Mouse (Mus musculus) layer of hippocampus, postnatal 14 days (tissue): ENCODE data around the gene Uox. TPM values are rescaled to one million over a fixed set of nuclear protein-coding genes. Genes with fewer than 3 reads are reported as not detected.
A peak's percentile ranks its signal among the peaks of the same experiment; 100 is the strongest.

Experiments used
- DNase-seq, 2 experiments: peaks; one replicate each; pipeline ENCODE4 v3.0.0; 2021 to 2022; ENCODE audit warnings: low spot score in 2 of 2, mixed read lengths in 1 of 2
- total RNA-seq, 2 experiments: library from RNA; stranded (reverse); gene quantifications; 2 replicates each; pipeline ENCODE4 v1.2.3; 2021

The Uox gene
- total RNA-seq, 2 experiments from 2014 or later, result not detected

- DNase-seq, result no peak
These were observed 13.3 kb downstream of the Uox start for GRCm38 (mm10) chr3:146583478-146583877.

- no peak for DNase-seq
These were observed 13.7 kb downstream of the Uox start for GRCm38 (mm10) chr3:146583908-146584307.

- no peak for DNase-seq
These were observed 16.4 kb downstream of the Uox start for GRCm38 (mm10) chr3:146586616-146587015.

GRCm38 (mm10) chr3:146589523-146589922 lies 19.3 kb downstream of the Uox start:
- no peak for DNase-seq

DNA sequence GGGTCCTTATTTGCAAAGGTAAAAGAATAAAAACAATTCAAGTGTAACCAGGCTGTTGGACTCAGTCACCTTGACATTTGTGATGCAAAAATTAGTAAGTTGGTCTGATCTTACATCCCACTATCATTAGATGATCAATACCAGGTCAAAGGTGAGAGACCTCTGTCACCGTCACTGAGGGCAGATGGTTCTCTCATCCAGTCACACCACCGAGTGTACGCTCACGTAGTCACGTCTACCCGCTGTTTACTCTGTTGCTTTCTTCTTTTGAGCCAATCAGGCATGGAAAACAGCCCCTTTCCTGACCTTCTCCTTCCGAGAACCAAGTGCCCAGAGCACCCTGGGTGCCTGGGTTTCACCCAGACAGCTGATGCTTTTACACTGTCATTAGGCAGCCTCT lies 20.9 kb downstream of the Uox start:
- DNase-seq, result no peak

- no peak for DNase-seq
These were observed 21.4 kb downstream of the Uox start for GRCm38 (mm10) chr3:146591601-146592000.

GRCm38 (mm10) chr3:146595440-146595839 lies 25.2 kb downstream of the Uox start:
- no peak for DNase-seq

DNA sequence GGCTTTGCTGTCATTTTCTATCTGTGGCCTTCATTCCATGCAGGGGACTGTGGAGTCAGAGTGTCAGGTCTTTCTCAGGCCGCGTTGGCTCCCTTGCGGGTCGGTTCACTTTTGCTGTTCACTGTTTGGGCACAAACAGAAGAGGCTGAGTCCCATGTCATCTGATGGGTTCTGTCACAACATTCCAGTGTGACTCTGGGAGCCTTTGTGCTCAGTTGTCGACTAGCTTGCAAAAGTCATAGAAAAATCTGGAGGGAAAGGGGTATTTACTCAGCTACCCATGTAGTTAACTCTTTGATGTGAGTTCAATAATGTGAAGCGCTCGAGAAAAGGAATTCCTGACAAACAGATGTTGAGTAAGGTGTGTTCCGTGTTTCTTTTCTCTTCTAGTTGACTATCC lies 26.2 kb downstream of the Uox start:
- no peak for DNase-seq

- DNase-seq, result no peak
These were observed 26.6 kb downstream of the Uox start for GRCm38 (mm10) chr3:146596864-146597263.

DNA sequence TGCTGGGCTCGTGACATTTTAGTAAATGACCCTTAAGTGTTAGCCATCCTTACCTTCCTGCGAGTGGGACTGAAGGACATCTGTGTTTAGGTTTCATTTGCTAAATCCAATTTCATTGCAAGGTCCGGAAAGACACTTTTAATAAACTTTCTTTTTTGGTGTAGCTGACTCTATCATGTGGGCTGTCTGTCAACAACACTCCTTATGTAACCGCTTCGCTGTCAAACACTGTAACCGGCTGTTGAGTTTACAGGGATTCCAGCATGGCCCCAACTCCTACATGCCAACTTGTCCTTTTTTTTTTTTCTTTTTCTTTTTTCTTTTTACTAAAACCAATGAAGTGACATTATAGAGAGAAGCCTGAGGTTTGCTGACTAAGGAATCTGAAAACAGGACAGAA lies 28.2 kb downstream of the Uox start:
- peak in 1 of 2 experiments; percentile 51 for DNase-seq

GRCm38 (mm10) chr3:146599198-146599900 lies 29.1 kb downstream of the Uox start:
- DNase-seq, result no peak

DNA sequence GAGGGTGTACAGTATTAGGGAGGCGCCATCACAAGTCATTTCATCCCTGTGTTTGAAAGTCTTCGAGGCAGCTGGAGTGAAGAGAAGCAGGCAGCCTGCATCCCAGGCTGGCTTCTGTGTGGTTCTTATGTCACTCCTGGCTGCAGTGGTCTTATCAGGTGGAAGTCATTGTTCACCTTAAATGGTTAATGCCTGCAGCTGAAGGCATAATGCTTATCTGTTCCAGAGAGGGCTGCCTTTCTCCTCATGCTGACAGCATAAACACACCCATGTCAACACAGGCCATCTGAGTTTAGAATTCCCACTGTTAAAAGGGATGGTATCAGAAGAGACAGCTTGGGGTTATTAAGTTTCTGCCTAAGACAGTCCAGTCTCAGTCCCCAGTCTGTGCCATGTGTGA lies 31.0 kb downstream of the Uox start:
- no peak for DNase-seq

DNA sequence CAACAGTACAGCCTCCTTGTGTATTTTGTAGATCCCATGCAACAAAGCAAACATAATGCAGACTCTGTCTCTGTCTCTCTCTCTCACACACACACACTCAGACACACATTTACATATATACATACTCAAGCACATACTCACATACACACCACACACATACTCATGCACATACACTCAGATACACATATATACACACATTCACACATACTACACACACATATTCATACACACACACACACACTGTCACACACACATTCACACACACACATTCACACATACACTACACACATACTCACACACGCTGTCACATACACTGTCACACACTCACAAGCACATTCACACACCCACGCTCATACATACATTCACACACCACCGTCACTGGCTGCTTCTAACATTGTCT lies 32.3 kb downstream of the Uox start:
- no peak for DNase-seq

- DNase-seq, result no peak
These were observed 34.4 kb downstream of the Uox start for GRCm38 (mm10) chr3:146604647-146605046.

GRCm38 (mm10) chr3:146607368-146607767 lies 37.1 kb downstream of the Uox start:
- DNase-seq, result peak in 1 of 2 experiments; percentile 37

DNA sequence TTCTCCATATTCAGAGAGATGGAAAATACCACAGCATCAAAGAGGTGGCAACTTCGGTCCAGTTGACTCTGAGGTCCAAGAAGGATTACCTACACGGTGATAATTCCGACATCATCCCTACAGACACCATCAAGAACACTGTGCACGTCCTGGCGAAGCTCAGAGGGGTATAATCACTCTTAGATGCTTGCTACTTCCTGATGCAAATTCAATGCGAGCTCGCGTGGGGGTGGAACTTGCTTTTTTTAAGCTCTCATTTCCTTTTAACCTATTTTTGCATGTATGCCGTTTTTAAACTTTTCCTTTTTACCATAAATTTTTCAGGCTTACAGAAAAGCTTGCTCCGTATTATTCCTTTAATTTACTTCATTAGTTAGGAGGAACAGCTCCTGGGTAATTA lies 40.1 kb downstream of the Uox start:
- DNase-seq, result no peak

DNA sequence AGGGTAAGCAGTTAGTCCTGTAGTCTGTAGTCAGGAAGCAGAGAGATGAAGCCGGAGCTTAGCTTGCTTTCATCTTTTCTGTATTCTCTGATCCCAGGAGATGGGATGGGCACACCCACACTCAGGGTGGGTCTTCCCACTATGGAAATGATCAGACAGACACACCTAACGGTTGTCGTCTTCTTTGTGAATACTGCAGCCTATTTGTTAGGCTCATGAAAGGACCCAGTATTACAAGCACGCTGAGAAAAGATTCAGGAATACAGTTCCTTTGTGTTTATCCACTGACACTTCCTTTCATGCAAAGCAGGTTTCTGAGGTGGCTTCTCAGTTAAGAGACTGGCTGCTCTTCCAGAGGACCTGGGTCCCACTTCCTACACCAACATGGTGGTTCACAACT lies 41.0 kb downstream of the Uox start:
- no peak for DNase-seq

DNA sequence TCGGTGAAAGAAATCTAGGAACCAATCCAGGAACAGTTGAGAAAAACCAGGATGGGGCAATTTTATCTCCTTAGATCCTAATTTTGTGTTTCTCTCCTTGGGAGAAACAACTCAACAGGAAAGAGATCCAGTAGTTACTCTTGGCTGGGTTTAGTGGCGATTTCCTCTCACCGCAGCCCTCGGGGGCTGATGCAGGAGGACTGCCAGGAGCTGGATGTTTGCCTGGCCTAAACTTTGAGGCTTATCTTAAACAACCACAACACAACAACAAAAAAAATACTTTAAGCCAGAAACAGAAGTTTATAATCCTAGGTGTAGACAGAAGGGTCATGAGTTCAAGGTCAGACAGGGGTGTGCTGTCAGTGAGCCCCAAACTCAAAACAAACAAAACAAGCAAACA lies 41.6 kb downstream of the Uox start:
- no peak for DNase-seq

DNA sequence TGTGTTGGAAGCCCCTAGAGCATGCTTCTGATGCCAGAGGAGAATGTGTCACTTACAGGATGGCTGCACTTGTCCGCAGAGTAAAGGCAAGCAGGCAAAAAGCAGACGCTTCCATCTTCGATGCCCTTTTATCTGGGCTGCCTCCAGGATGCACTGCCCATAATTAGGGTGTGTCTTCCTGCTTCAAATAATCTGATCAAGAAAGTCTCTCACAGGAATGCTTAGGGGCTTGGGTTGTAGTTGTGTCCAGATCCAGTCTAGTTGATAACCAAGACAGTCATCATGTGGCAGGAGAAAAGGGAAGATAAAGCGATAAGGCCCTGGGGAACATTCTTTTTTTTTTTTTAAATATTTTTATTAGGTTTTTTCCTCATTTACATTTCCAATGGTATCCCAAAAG lies 45.3 kb downstream of the Uox start, which contains the start of gene Dnase2b:
TSS of gene Dnase2b (minus strand) at position 101 of the 400 bp plus-strand sequence.
- no peak for DNase-seq

- DNase-seq, result no peak
These were observed 46.5 kb downstream of the Uox start for GRCm38 (mm10) chr3:146616533-146617283.

- no peak for DNase-seq
These were observed 47.7 kb downstream of the Uox start for GRCm38 (mm10) chr3:146617946-146618345.

GRCm38 (mm10) chr3:146618357-146618756 lies 48.1 kb downstream of the Uox start:
- no peak for DNase-seq

GRCm38 (mm10) chr3:146620101-146620500 lies 49.9 kb downstream of the Uox start:
- peak; percentile 48 to 54 for DNase-seq
